Mouse (Mus musculus) common myeloid progenitor, adult 5-6 weeks (primary cell): ENCODE measurements at regions not wholly inside any gene's neighbourhood (a gene's known extent, or its start where the extent isn't known, plus 50 kb on each side); places are given as distances from the start of the nearest gene placed in this dataset.

Source experiments
- ATAC-seq: replicated peaks from 2 replicates; pipeline ENCODE4 v1.8.0; 2016; ENCODE audit warnings: low read depth, mild to moderate bottlenecking, moderate TSS enrichment, inconsistent platforms; ENCODE audit not compliant: poor library complexity, severe bottlenecking

DNA sequence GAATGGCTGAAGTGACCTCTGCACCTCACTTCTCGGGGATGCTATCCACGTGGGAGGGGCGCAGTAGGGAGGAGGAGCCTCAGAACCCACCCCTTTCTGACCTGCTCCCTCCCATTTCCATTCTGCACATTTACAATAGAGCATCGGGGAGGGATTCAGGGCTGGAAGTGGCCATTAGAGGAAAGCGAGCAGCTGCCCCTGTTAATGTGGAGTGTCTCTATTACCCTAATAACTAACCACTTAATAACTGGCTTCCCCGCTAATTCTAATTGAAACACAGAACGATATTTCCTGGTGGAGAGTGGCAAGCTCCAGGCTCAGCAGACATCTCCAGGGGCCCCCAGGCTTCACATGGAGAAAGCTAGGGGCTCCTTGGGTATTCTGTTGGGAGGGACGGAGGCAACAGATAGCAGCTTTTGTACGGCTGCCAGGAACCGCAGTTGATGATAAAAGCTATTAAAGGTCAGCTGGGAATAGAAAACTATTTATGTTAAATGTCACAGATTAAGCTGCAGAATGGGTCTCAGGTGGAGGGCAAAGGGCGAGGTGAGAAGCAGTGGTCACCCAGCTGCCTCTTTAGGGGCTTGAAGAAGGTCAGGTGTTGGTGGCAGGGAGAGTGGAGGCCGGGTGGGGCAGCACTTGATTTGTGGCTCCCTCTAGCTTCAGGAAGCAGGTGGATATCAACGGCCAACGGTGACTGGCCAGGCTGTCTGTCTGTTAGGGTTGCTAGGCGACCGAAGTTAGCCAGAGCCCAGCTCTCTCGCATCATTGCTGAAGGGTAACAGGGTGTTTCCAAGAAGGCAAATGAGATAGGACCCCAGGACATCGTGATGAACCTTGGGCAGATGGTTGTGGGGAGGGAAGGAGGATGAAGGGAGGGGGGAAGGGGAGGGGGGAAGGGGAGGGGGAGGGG lies 118.4 kb upstream of the Sdk2 start:
- ATAC-seq, result peak; percentile 76

DNA sequence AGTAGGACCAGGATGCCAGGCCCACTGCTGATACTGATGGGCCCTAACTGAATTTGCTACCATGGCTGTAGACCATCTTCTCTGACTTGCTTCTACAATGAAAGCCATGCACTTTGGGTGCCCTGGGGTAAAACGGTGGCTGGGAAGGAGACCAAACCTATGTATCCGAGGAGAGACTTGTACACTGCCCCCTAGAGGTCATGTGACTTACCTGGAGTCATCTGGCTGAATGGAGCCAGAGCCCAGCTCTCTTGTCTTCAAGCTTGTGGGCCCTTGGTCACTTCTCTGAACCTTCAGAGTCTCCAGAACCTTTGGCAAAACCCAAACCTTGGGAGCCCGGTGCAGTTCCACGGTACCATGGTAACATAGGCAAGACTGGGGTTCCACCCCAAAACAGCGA lies 117.6 kb upstream of the Sdk2 start:
- no peak for ATAC-seq

DNA sequence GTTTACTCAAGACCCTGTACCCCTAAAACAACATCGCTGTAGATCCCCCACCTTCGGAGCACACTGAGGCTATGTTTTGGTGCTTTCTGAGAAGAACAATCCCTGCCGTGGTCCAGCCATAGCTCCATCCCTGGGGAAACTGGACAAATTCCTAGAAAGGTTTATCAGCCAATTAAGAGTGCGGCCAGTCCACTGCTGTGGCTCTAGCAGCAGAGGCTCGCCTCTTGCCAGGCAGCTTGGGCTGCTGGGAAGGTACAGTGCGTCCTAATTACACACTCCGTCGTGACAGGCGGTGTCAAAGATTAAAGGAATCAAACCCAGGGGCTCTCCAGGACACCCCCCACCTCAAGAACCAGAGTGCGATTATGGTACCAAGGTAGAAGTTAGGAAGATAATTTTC lies 116.4 kb upstream of the Sdk2 start:
- no peak for ATAC-seq

DNA sequence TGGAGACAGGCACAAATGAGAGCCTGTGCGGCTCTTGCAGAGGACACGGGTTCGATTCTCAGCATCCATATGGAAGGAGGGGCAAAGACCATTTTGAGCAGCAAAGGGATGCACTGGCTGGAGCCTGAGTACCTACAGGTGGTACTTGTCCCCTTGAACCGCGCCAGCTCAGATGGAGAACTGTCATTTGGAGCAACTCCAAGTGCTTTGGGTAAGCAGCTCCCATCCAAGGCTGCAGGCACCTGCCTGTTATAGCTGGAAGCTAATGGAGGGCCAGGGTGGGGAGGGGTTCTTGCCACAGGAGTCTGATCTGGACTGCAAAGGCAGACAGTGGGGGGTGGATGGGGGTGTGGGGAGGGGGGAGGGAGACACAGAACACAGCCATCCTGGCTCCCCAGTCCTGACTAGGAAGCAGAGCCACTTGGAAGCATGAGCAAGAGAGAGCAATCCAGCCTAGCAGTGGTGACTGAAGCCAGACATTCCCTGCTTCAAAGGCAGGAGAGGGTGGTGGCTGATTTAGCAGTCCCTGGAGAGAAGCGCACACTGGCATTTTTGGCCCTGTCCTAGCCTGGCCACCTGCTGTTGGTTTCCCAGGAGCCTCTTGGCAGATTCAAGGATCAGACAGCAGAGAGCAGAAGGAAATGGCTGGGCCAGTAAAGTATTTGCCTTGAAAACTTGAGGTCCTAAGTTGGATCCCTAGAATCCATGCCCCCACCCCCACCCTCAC lies 112.1 kb upstream of the Sdk2 start:
- ATAC-seq, result no peak

DNA sequence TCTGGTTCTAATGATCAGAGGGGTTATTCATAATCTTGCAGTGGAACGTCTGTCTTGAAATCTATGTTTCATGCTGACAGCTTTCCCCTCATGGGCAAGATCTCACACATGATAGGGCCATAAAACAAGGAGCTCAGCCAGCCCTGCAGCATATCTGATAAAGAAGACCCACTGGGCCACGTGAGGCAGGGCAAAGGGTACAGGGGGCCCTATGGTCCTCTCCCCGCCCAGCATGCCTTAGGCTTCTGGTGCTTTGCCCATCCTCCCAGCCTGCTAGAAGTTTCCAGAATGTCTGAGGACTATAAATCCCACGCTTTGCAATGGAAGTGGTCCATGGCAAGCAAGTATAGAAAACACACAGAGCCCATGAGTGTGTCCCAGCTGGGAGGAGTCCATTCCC lies 110.9 kb upstream of the Sdk2 start:
- no peak for ATAC-seq

DNA sequence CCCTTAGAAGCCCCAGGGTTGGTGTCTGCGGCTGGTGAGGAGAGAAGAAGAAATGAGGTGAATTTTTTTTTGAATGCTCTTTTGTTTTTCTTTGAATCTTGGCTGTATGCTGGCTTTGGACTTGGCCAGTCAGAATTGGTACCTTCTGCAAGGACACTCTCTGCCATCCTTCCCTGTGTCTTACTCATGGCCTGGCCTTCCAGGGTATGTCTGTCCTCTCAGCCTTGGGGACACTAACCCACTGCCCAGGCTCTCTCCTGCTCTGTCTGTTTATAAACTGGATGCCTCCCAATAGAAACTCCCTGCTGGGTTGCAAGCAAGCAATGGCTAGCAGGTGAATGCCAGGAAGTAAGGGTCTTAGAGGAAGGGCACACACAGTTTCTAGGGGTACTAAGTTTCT lies 110.4 kb upstream of the Sdk2 start:
- ATAC-seq, result no peak

DNA sequence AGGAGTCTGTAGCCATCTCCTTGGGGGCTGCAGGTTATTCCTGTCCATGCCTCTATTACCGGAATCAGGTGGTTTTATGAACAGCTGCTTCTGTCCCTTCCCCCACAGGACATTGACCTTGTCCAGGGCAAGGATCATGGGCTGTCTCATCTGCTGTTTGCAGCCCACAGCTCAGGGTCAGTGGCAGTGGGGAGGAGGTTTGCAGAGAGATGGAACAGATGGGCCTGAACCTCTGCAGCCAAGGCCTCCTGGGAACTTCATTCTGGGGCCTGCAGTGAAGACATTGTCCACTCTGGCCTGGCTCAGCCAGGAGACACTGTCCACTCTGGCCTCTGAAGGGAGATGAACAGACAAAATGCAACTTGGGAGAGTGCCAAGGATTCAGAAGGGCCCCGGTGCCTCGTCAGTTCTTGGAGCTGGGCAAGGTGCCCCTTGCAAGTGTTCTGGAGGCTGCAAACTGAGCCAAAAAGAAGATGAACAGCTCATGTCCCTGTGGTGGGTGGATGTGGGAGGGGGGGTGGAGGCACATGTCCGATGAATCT lies 109.9 kb upstream of the Sdk2 start:
- ATAC-seq, result no peak

DNA sequence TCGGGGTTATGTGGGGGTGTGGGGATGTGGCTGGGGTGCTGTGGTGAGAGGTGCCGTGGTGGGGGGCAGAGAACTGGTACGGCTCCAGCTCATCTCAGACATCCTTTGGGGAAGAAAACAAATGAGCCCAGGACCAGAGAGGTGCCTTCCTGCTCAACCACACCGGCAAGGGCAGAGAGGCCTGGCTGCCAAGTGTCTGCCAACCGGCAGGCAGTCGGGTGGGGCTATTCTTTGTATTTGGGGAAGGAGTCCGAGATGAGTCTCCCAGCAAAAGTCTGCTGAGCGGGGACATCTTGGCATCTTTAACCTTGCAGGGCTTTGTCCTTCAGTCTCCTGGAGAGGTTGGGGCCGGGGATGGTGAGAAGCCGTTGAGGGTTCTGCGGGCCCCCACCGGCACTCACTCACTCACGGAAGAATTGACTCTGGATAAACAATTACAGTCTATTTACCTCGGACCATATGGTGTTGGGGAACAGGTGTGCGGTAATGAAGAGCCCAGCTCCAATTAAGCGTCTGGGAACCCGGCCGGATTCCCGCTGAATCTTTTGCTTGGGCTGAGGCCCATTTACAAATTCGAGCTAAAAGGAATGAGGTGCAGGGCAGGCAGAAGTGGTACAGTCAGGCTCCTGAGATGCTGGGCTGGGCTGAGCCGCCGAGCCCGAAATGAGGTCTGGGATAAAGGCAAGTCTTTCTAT lies 108.7 kb upstream of the Sdk2 start:
- ATAC-seq, result no peak

DNA sequence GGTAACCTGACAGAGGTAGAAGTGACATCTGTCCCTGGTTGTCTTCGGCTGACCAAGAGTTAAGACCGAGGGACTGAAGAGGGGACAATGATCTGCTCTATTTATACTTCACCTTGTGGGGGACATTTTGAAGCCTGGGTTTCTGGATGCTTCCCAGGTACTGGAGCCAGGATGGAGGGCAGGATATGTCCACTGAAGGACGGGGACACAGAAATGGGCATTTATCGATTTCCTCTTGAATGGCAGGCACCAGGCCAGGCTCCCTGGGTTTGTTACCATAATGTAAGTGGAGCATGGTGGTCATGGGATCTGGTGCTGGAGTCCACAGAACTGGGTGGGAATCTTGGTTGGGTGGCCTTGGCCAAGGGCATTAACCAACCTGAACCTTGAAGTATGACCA lies 108.0 kb upstream of the Sdk2 start:
- ATAC-seq, result no peak

DNA sequence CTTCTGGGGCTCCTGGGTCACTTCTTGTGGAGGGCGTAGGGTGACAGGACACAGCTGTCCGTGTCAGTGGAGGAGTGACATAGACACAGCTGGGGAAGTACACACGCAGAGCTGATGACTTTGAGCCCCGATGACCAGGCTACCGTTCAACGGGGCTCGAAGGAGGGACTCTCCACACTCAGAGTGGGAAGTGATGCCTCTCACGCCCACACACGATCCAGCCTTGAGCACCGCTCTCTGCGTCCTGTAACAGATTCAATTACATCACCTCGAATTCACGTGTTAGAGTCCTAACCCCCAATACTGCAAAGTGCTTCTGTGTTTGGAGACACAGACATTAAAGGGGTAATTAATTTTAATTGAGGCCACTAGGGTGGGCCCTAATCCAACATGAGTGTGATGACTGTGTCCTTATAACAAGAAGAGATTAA lies 101.4 kb upstream of the Sdk2 start:
- ATAC-seq, result no peak

DNA sequence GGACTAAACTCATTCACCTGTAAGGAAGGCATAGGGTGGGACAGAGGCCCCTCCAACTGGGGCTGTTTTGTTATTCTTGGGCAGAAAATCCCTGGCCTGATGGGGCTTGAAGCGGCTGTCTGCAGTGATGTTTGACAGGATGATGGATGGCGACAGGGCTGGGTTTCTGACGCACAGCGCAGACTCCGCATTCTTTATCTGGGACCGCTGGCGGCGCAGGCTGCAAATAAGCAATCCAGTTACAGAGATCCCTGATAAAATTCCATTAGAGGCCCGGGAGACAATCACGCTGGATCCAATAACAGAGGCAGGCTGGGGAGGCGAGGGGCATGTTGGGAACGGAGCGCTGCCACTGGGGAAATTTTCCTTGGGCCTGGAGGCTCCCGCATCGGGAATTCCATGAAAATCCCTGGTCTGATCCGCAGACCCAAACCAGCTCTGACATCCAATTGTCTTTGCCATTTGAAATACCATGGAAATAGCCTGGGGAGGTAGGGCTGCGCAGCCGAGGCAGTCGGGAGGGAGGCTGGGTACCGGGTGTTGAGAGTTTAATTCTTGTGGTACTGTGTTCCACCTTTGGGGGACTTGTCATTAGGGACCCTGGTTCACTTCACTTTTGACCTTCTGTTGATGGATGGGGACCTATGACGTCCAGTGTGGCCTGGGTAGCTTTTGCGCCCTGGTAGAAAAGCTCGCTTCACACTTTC lies 99.0 kb upstream of the Sdk2 start:
- no peak for ATAC-seq

DNA sequence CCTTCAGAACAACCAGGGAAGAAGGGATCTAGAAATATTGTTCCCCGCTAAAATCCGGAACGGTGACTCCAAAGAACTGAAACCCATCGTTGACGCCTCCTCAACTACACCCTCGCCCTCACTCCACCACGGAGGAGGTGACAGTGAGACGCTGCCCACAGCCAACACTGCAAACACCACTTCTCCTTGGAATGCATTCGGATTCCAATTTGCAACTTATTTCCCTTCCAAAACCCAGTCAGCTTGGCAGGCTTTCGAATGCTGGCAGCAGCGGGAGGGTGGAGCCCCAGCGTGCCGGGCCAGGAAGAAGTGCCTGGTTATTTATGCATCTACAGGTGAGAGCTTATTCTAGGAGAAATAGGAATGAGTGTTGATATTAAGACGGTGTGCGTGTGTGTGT lies 85.9 kb upstream of the Sdk2 start:
- no peak for ATAC-seq

DNA sequence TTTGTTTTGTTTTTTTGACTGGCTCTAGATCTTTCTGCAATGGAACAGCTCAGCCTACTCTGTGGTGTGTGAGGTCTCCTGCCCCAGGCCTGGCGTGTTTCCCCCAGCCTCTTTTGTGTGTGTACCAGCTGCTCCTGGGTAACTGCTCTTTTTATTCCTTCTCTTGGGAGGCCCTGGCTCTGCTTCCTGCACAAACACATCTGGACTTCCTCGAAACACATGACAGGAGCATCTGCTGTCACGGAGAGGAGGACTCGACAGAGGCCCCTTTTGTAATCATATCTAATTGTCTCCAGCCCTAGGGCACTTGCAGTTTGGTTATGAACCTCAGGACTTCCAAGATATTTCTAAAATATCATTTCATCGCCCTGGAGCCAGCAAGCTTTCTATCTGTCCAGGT lies 79.5 kb upstream of the Sdk2 start:
- no peak for ATAC-seq

DNA sequence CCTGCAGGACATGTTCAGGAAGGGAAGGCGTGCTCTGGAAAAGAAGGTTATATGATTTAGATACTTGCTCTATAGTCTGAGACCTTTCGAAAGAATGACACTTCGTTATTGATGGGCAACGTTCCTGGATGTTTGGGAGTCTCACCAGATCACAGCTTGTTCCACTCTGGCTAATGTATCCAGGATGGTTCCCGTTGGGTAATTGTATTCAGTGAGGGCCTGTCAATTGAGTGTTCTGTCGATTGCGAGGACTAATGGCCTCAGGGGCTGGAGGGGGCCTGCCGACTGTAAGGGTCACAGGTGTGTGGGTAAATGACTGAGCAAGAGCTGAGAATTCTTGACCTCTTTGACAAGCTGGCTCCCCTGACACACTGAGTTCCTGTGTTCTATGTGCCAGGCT lies 62.4 kb upstream of the Sdk2 start:
- no peak for ATAC-seq

DNA sequence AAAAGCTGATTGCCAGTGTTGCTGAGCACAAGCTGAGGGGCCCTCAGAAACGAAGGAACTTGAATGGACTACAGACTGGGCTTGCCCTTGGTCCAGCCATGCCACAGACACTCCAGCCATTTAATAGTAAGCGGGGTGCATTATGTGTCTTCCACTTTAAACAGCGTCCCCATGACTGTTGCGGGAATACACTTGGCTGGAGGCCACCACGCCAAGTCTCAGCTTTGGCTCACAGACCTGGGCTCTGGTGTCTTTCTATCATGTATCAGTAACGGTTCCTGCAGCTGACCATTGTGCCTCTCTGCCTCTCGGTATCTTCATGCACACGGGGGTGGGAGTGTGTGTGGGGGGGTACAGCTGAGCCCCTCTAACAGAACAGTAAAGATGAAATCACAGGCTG lies 62.0 kb upstream of the Sdk2 start:
- no peak for ATAC-seq

DNA sequence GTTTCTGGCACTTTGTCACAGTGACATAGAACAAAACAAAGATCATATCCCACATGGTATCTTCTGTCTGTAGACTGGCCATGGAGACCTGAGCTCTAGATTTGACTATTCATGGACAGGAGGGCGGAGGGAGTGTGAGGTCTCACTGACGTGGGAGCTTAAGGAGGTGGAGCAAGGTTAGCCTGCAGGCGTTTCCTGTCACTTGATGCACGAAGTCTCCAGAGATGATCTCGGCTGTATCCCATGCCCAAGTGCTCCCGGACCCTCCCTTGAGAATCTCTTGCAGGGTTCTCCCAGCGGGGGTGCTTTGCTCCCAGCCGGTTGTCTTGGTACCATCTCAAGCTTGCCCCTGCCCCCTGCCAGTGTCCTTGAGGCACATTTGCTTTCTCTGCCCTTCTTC lies 60.6 kb upstream of the Sdk2 start:
- ATAC-seq, result no peak

DNA sequence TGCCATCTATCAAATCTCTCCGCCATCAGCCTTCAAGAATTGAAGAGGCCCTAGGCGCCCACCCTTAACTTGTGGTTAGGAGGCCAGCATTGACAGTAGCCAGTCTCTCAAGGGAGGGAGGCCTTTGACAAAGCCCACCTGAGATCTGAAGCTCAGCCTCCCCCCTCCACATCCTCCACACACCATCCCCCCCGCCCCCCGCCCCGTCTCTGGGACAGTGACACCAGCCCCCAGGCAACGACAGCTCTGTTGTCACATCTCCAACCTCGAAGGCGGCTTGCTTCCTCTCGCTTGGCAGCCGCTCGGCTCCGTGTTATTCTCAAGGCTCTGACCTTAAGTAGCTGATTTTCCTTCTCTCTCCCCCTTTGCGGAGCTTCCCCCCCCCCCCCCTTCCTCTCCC lies 55.3 kb upstream of the Sdk2 start:
- no peak for ATAC-seq

DNA sequence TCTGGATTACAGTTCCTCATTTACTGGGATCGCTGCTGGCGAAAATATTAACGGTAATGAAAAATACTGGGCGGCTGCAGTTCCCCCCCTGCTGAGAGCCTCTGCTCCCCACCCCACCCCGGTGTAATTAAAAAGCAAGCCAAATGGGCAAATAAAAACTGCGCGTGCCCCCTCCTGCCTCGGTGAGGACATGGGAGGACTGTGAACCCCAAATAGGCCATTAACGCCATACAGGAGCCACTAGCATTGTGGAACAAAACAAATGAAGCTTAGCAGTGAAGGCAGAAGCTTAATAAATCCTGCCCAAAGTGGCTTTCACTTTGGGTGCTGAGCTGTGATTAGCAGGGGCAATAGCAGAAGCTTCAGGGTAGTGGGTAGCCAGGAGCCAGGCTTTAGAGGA lies 52.3 kb upstream of the Sdk2 start:
- no peak for ATAC-seq
